Mouse (Mus musculus): Measurements from ENCODE around the gene Plscr1.
A peak's percentile ranks its signal among the peaks of the same experiment; 100 is the strongest.

The Plscr1 gene

DNA sequence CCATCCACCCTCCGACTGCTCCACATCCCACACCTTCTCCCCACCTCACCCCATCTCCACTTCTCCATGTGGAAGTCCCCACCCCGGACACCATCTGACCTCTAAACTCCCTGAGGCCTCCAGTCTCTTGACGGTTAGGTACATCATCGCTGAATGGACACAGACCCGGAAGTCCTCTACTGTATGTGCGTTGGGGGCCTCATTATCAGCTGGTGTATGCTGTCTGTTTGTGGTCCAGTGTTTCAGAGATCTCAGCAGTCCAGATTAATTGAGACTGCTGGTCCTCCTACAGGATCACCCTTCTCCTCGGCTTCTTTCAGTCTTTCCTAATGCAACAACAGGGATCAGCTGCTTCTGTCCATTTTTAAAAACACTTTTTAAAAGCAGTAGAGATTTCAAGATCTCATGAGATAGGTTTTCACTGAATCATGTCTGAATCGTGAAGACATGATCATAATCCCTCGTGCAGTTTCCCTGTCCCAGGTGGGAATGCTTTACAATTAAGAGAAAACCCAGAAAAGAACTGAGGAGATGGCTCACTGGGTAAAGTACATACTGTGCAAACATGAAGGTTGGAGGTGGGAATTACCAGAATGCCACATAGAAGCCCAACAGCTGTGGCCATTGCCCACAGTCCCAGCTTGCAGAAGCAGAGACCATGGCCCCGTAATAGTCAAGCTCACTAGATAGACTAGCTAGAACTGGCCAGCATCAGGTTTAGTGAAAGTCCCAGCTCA is 4.2 kb downstream of the Plscr1 start:
- DNase-seq (ENCODE audit: low read depth, low spot score), result no peak

DNA sequence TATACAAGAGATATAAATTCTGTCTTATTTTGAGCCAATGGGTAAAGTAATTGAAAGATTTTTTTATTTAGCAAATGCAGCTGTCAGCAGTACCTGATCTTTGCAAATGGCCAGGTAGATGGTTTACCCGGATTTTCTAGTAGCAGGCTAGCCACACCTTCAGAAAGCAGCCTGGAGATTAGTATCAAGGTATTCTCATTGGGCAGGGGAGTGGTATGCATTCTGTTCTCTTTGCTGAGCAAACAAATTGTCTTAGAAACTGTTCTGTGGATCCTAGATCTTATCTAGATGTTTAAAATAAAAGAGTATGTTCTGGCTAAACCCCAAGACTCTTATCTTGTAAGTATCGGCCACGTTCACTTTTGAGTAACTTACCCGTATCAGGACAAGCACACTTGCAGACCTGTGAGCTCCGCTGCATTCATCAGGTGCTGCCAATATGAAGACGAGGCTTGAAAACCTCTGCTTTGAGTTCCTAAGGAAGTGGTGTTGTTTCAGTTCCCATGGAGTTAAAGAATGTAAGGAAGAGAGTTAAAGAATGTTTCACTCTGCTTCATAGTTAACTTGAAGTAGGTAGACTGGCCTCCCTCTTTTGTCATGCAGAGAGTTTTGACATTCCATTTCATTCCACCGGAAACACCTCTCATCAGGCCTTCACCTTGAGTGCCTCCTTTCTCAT is 11.1 kb downstream of the Plscr1 start:
- no peak for DNase-seq (ENCODE audit: low read depth, low spot score)

- no peak for DNase-seq (ENCODE audit: low read depth, low spot score)
Observed at GRCm38 (mm10) chr9:92265719-92266118, 16.2 kb downstream of the Plscr1 start.

- DNase-seq (ENCODE audit: low read depth, low spot score), result no peak
Observed at GRCm38 (mm10) chr9:92266558-92267171, 17.1 kb downstream of the Plscr1 start.

DNA sequence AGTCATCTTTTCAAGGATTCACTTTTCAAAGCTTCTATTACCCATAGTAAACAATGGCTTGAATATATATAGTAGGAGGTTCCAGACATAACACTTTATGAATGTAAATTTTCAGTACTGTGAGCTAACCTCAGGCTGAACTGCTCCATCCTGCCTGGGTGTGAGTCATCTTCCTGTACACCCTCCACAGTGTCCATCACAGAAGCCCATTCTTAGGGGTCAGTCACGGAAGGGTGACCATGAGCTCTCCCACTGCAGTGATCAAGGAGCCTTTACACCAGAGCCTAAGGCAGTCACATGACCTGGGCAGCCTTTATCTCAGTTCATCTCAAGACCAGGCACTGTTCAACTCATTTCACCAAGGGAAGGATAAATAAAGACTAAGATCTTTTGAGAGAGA is 18.2 kb downstream of the Plscr1 start:
- DNase-seq (ENCODE audit: low read depth, low spot score), result no peak

DNA sequence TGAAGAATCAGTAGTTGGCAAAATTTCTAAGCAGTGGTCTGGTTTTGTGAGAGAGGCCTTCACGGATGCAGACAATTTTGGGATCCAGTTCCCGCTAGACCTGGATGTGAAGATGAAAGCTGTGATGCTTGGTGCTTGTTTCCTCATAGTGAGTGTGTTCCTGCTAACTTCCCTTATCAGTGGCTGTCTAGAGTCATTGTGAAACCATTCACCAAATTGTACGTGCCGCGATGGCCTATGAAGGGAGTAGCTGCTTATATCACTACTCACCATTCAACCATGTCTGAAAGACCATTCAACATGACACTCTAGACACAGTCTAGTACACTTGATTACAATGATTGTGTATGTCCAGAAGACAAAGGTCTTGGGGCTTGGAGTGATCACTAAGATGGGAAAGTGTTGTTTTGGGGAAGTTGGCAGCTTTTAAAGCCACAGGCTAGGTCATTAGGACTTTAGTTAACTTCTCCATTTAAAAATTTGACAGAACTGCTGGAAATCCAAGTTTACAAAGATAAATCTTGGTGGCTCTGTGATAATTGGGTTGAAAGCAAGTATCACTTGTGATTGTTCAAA is 20.4 kb downstream of the Plscr1 start:
- no peak for DNase-seq (ENCODE audit: low read depth, low spot score)

DNA sequence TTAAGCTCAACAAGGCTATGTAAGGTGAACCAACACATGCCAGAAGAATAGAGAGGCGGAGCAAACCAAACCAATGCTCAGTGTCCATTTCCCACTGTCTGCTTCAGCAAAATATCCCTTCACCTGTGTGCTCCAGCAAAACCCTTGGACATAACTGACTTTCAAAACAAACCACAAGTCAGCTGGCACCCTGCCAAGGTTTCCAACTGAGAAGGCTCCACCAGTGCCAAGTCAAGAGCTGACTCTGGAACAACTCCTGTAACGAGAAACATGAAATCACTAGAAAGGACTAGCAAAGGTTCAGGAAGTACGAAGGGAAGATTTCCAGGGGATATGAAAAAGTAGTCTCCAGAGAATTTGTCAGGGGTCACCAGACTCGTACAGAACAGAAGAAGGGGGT is 21.4 kb downstream of the Plscr1 start:
- DNase-seq (ENCODE audit: low read depth, low spot score), result no peak

- no peak for DNase-seq (ENCODE audit: low read depth, low spot score)
Observed at GRCm38 (mm10) chr9:92272650-92273049, 23.1 kb downstream of the Plscr1 start.

DNA sequence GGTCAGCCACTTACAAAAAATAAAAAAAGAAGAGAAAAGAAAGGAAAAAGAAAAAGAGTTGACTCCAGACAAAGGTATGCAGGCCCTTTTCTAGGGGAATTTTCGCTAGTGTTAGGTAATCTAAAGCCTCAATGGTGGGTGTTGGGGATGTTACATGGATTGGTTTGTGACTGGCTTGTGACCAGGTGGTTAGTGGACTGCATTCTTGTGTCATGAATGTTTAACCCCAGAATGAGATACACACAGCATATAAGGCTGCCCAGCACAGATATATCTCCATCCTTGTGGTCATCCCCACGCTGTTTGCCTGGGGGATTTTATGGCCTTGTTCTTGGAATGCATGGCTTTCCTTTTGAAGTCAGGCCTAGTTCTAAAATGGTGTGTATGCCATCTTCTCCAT is 23.7 kb downstream of the Plscr1 start:
- no peak for DNase-seq (ENCODE audit: low read depth, low spot score)

- no peak for DNase-seq (ENCODE audit: low read depth, low spot score)
Observed at GRCm38 (mm10) chr9:92273956-92274762, 24.6 kb downstream of the Plscr1 start.

GRCm38 (mm10) chr9:92275486-92276207 is 26.1 kb downstream of the Plscr1 start, which contains the start of gene Plscr2:
Plscr2 (plus strand) TSS chr9:92275602.
- no peak for DNase-seq (ENCODE audit: low read depth, low spot score)

- no peak for DNase-seq (ENCODE audit: low read depth, low spot score)
Observed at GRCm38 (mm10) chr9:92276360-92276759, 26.8 kb downstream of the Plscr1 start.

- no peak for DNase-seq (ENCODE audit: low read depth, low spot score)
Observed at GRCm38 (mm10) chr9:92280048-92280447, 30.5 kb downstream of the Plscr1 start.

DNA sequence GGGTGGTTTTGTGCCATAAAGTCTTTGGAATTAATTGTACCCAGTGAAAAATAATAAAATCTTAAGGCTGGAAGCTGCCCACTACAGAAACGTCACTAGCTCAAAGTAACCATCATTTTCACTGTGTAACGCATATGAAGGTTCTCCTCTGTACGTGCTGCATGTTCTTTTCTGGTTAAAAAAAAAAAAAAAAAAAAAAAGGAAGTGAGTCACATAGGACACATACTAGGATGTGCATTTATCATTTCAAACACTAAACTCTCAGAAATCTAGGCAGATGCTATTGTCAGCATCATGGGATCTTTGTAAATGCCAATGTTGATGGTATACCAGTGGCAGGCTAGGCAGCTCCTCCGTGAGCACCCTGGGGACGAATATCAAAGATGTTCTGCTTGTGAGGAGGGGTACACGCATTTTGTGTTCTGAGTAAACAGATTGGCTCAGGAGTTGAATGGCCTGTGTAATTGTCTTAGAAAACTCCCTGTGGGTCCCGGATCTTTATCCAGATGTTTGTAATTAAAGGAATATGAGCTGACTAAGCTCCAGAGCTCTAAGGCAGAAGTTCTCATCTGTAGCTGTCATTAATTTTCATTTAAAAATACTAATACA is 33.1 kb downstream of the Plscr1 start:
- DNase-seq (ENCODE audit: low read depth, low spot score), result peak; percentile 11

- no peak for DNase-seq (ENCODE audit: low read depth, low spot score)
Observed at GRCm38 (mm10) chr9:92289675-92290074, 40.1 kb downstream of the Plscr1 start.

GRCm38 (mm10) chr9:92292169-92292568 is 42.6 kb downstream of the Plscr1 start:
- no peak for DNase-seq (ENCODE audit: low read depth, low spot score)

GRCm38 (mm10) chr9:92292922-92293321 is 43.4 kb downstream of the Plscr1 start:
- DNase-seq (ENCODE audit: low read depth, low spot score), result no peak

GRCm38 (mm10) chr9:92293560-92294548 is 44.3 kb downstream of the Plscr1 start:
- DNase-seq (ENCODE audit: low read depth, low spot score), result no peak

- DNase-seq (ENCODE audit: low read depth, low spot score), result no peak
Observed at GRCm38 (mm10) chr9:92298288-92298687, 48.7 kb downstream of the Plscr1 start.

All from forelimb bud, embryonic 11.5 days (tissue).